Mouse (Mus musculus): Measurements from ENCODE around the gene Ugt1a2.

DNA sequence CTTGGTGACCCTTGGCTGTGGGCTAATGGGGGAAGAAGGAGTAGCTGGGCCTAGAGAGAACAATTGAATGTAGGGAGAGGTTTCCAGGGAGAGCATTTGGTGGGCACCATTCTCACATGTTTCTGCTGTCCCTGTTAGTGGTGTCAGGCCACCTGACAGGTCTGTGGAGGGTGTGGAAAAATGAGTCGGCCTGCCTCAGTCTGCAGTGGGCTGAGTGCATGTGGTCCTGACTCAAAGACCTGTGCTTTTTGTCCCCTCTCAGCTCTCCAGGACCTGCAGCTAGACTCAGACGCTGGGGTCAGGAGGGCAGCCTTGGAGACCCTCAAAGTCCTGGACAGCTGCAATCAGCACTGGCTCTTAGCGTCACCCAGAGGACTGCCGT, 59.2 kb downstream of the Ugt1a2 start:
- TF ChIP-seq GATA1 (IDR thresholded peaks at IDR 0.05; ENCODE audit: low read length) (no peak), TAL1 (IDR thresholded peaks at IDR 0.05; ENCODE audit: low read length) (no peak)
